Mouse (Mus musculus) kidney, adult 2 months (tissue): ENCODE data around the gene Tax1bp1.
"Not testable (repeated sequence)": the region's sequence is repeated elsewhere in the genome, so short reads cannot be mapped to it uniquely, and the experiment has no call there.

Source experiments
- CTCF ChIP-seq: fragments of 200-500 bp; conservative IDR thresholded peaks from 2 replicates; pipeline ENCODE4 v1.5.1; 2011; ENCODE audit warnings: low read depth, mild to moderate bottlenecking, control low read depth, low read length, moderate library complexity, mixed read lengths; ENCODE audit not compliant: insufficient read depth, insufficient read length
- POLR2A ChIP-seq: fragments of 200-500 bp; IDR thresholded peaks from one replicate; pipeline ENCODE4 v1.6.1; 2011; ENCODE audit warnings: low read depth, low read length, control low read depth

- not testable (repeated sequence) for TF ChIP-seq CTCF, POLR2A
These were observed 43.7 kb upstream of the Tax1bp1 start for GRCm38 (mm10) chr6:52669878-52670277.
